Mouse (Mus musculus) skeletal muscle tissue, postnatal 0 days (tissue): ENCODE results near the gene Skint9. TPM values are rescaled to one million over a fixed set of nuclear protein-coding genes. Genes with fewer than 3 reads are reported as not detected.

Experiments used
- polyA plus RNA-seq: library from polyadenylated mRNA; unstranded; fragments of >200 nt; fragmentation: Nextera tagmentation; extraction: Ambion mirVana; gene quantifications from 2 replicates; pipeline ENCODE4 v1.2.1, GENCODE M21; 2015

Skint9 gene
- 2.3 TPM in 1 of 2 replicates, not detected in the other for polyA plus RNA-seq

DNA sequence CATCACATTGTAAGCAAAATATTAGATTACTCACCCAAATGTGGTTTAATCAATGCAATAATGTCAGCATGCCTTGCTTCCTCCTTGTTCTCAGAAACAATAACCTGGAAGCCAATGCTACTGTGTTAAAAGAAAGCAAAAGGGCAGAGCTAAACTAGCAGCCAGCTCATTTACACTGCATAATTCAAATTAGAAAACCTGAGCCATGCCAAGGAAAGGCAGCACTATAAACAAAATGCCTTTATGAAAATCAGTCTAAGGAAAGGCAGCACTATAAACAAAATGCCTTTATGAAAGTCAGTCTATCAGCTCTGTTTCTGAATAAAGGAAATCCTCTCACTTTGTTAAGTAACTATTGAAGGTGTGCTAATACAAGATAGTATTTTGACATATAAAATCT is at the start of gene Skint9:
TSS of gene Skint9 (minus strand) at position 101 of the 400 bp plus-strand sequence.

Other genes with a start within 250 kb of the Skint9 start
- gene Skint3, start 201.7 kb downstream of the Skint9 start, polyA plus RNA-seq = 0.39 TPM in 1 of 2 replicates, not detected in the other
- 0.32 TPM in 1 of 2 replicates, not detected in the other for gene Skint2, start 123.2 kb upstream of the Skint9 start, polyA plus RNA-seq